Mouse (Mus musculus): ENCODE measurements at regions not wholly inside any gene's neighbourhood (a gene's known extent, or its start where the extent isn't known, plus 50 kb on each side); places are given as distances from the start of the nearest gene placed in this dataset.

- peak; percentile 71 for DNase-seq (ENCODE audit: low read depth, low spot score)
Measured at GRCm38 (mm10) chr6:78899952-78900351, 431.3 kb upstream of the Reg3g start.

DNA sequence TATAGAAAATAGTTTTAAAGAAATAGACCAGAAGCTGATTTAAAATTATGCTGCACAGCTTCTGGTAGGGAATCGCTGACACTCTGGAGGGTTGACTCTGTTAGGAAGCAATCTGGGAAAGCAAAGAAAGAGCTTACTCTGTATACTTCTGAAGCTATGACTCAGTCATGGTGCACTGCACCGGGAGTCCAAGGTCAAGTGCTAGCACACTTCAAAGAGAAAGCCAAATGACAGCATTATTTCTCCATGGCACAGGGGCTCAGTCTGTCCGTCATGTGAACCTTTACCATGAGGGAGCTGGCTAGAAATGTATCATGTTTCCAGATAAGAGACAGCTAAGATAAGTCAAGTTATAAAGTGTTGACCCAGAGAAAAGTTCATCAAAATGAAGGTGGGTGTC is 424.1 kb upstream of the Reg3g start:
- peak; percentile 7 for DNase-seq (ENCODE audit: low read depth, low spot score)

- peak; percentile 4 for DNase-seq (ENCODE audit: low read depth, low spot score)
Measured at GRCm38 (mm10) chr6:78863031-78863430, 394.4 kb upstream of the Reg3g start.

GRCm38 (mm10) chr6:78841261-78841660 is 372.6 kb upstream of the Reg3g start:
- DNase-seq (ENCODE audit: low read depth, low spot score) = no peak

DNA sequence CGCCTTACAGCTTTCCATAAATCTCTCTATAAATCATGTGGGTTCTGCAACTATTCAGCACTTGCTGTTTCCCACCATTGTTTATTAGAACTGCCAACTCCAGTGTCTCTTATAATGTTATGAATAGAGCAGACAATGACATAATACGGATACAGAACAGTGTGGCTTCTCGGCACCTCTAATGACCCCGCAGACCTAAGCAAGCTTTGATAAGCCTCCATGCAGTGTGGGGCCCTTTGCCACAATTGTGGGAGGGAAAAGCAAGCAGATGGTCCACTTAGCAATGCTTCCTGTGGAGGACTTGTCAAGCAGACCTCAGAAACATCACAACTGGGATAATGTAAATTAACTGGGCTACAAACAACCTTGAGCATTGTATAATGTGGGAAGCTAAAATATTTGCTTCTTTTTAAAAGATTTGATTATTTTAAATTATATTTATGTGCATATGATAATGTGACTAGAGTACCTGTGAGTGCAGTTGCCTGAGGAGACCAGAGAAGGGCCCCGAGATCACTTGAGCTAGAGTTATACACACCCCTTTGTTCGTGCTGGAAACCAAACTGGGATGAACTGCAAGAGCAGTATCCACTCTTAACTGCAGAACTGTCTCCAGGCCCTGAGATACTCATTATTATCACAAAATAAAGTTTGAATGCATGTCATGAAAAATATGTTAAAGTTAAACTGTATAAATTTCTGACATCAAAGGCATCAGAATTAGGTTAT is 357.4 kb upstream of the Reg3g start:
- no peak for DNase-seq (ENCODE audit: low read depth, low spot score)

DNA sequence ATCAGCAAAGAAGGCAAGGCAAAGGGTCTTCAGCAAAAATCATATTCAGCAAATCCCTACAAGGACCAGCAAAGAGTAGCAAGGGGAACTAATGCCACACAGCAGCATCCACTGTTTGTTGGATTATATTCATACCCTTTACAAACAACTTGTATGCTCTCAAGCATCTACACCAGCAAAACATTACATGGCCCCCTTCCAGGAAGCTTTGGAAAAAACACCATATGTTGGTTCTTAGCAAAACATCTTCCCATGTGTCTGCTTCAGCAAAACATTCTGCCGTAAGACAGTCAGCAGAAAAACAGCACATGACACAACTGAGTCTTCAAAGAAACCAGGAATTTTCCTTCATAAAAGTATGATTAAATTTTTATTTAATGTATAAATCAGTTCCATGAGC is 352.6 kb upstream of the Reg3g start:
- DNase-seq (ENCODE audit: low read depth, low spot score) = no peak

DNA sequence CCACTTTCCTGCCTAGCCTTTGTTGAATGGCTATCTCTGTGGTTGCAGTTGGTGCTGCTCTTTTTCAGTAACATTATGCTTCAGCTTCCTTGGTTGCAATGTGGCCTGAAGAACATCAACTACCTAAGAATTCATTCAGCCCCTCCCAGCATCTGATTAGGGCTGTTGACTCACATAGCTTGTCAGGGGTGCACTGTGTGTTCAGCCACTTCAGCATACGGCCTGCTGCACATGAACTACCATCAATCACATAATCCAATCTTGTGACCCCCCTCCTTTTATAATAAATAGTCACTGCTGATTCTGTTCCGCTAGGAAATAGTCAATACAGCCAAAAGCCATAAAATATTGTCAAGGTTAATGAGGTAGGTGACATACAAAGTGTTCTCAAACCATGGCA is 328.3 kb upstream of the Reg3g start:
- no peak for DNase-seq (ENCODE audit: low read depth, low spot score)

- DNase-seq (ENCODE audit: low read depth, low spot score) = no peak
Measured at GRCm38 (mm10) chr6:78788972-78789371, 320.3 kb upstream of the Reg3g start.

DNA sequence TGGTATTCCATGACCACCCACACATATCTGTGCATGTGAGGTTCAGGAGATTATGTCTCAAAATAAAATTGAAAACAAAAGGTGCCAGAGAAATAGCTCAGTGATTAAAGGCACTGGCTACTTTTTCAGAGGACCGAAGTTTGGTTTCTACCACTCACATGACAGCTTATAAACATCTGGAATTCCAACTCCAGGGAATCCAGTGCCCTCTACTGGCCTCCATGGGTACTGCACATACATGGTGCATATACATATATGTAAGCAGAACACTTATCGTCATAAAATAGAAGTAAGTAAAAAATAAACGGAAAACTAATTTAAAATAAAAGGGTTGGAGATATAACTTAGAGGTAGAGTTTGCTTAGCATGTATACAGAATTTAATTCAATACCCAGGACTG is 288.9 kb upstream of the Reg3g start:
- DNase-seq (ENCODE audit: low read depth, low spot score) = no peak

Measured in brain, adult 2 months (tissue).